Mouse (Mus musculus) layer of hippocampus, postnatal 36 days (tissue): Measurements from ENCODE around the gene Rp9. TPM values are rescaled to one million over a fixed set of nuclear protein-coding genes. Genes with fewer than 3 reads are reported as not detected.
A peak's percentile ranks its signal among the peaks of the same experiment; 100 is the strongest.
"Not testable (repeated sequence)": the region's sequence is repeated elsewhere in the genome, so short reads cannot be mapped to it uniquely, and the experiment has no call there.

Experiments used
- DNase-seq, 2 experiments: peaks; one replicate each; pipeline ENCODE4 v3.0.0; 2022
- total RNA-seq, 2 experiments: library from RNA; stranded (reverse); gene quantifications; 2 replicates each; pipeline ENCODE4 v1.2.3; 2021

The Rp9 gene
- total RNA-seq, 2 experiments from 2014 or later = 29.9 to 33.1 TPM

DNA sequence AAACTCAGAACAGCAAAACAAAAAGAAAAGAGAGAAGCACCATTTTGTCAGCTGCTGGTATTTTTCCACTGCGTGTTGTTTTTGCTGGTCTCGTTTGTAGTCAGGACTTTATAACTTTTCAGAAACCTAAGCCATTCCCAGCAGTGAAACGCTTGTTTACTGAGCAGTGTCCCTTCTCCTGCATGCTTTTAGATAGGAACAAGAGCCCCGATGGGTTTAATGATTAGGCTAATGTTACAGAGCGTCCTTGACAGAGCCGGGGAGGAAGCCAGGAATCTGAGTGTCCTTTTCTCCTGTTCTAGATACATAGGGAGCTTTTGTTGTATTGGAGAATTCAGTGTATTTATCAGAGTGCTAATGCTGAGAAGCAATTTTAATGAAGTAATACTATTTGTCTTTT is 52.0 kb downstream of the Rp9 start:
- DNase-seq = no peak

DNA sequence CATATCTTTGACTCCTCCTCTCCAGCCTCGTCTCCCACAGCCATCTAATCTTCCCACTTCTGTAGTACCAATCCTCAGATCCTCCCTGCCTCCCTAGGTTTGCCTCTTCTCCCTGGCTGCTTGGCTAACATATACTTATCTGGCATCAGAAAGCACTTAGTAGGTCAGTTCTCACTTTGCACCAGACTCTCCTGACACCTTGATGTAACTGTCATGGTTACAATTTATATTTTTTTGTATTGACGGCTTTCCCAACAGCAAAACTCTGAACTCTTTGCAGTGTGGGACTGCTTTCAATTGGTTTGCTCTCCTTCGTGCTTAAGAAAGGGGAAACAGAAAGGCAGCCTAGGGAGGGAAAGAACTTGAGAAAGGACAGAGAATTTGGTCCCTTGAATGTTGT is 53.4 kb downstream of the Rp9 start:
- no peak for DNase-seq

- DNase-seq = peak; percentile 96 to 97
These were observed 58.3 kb downstream of the Rp9 start, which contains the start of gene 9530077C05Rik for GRCm38 (mm10) chr9:22411002-22411857. 9530077C05Rik (plus strand) TSS chr9:22411513.

GRCm38 (mm10) chr9:22409501-22409900 is 60.0 kb downstream of the Rp9 start:
- no peak for DNase-seq

DNA sequence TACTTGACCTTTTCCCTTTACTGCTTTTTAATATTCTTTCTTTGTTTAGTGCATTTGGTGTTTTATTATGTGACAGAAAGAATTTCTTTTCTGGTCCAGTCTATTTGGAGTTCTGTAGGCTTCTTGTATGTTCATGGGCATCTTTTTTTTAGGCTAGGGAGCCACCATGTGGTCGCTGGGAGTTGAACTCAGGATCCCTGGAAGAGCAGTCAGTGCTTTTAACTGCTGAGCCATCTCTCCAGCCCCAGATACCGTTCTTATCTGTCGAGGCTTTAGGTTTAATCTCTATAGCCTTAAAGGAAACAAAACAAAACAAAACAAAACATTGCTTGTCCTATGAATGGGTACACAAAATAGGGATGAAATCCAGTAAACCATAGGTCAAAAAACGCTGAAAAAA is 61.2 kb downstream of the Rp9 start:
- not testable (repeated sequence) for DNase-seq

DNA sequence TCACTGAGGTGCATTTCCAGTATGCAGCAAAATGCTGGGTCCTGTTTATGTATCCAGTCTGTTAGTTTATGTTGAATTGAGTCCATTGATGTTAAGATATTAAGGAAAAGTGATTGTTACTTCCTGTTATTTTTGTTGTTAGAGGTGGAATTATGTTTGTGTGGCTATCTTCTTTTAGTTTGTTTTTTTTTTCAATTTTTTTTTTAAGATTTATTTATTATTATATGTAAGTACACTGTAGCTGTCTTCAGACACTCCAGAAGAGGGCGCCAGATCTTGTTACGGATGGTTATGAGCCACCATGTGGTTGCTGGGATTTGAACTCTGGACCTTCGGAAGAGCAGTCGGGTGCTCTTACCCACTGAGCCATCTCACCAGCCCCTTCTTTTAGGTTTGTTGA is 61.9 kb downstream of the Rp9 start:
- not testable (repeated sequence) for DNase-seq

DNA sequence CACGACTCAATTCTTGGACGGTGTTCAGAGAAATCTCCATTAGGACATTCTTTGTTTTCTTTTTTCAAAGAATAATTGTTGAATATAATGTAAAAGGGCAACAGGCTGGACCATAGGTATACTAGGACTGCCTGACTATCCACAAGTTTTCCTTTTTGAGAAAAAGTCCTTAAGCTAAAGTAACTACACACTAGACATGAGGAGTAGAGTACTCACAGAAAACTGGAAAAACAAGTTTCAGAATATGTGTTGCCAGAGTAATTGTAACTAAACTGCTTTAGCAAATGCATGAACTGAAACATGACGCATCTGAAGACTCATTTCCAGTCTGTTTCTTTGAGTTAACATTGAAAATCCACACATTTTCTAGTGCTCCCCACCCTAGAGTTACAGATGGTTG is 64.1 kb downstream of the Rp9 start:
- DNase-seq = no peak

GRCm38 (mm10) chr9:22403501-22403900 is 66.0 kb downstream of the Rp9 start:
- DNase-seq = not testable (repeated sequence)

DNA sequence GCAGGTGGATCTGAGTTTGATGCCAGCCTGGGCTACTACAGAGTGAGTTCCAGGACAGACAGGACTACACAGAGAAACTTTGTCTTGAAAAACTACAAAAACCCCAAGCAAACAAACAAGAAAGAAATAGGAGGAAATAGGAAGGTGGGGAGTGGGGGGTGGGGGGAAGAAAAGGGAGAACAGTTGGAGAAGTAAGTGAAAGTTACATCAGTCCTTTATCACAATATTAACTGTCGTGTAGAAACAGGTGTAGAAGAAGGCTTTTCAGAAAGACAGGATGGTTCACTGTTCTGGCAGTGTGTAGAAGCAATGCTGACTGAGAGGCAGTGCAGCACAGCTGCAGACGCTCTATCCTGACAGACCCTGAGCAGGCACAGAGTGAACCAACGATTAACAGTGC is 66.6 kb downstream of the Rp9 start:
- DNase-seq = no peak

GRCm38 (mm10) chr9:22402001-22402400 is 67.5 kb downstream of the Rp9 start:
- no peak for DNase-seq

- DNase-seq = no peak
These were observed 70.5 kb downstream of the Rp9 start for GRCm38 (mm10) chr9:22399021-22399420.

- DNase-seq = no peak
These were observed 74.8 kb downstream of the Rp9 start for GRCm38 (mm10) chr9:22394725-22395124.

DNA sequence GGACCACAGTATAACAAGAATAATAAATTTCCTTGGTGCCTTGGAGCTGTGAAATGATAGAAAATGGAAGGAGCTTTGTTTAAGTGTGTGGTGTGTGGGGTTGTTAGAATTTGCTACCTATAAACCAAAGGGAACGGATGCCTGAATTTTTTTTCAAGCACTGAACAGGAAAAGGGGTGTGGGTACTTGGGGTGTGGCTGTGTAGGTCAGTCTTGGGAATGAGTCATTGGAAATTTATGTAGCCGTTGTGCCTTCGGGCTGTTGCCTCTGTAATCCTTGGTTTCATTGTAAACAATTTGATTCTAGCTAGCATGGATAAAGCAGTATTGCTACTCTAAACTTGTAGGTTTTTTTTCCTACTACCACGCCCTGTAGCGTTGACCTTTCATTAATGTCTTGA is 79.2 kb downstream of the Rp9 start:
- no peak for DNase-seq

DNA sequence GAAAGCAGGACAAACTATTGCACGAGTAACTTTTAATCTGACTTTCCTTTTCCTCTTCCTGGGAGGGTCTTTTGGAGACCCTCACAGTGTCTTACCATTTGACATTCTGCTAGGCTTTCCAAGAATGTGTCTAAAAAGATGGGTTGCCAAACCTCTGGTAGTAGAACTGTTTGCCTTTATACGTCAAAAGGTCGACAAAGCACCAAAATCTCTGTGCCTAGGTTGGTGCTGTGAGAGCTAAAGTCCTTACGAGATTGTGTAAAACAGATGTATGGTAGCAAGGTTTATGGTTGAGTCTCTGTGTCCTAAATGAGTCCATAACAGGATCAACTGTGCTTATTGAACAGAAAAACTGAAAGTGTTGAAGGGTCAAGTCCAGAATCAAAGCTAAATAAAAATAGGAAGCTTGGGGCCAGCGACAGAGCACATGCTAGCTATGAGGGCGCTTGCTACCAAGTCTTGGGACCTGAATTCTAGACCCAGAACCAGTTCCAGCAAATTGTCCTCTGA is 79.8 kb downstream of the Rp9 start:
- no peak for DNase-seq

- DNase-seq = peak; percentile 84 to 85
These were observed 80.5 kb downstream of the Rp9 start, which contains the start of gene Anln for GRCm38 (mm10) chr9:22389021-22389476. Anln (minus strand) TSS chr9:22389188.

DNA sequence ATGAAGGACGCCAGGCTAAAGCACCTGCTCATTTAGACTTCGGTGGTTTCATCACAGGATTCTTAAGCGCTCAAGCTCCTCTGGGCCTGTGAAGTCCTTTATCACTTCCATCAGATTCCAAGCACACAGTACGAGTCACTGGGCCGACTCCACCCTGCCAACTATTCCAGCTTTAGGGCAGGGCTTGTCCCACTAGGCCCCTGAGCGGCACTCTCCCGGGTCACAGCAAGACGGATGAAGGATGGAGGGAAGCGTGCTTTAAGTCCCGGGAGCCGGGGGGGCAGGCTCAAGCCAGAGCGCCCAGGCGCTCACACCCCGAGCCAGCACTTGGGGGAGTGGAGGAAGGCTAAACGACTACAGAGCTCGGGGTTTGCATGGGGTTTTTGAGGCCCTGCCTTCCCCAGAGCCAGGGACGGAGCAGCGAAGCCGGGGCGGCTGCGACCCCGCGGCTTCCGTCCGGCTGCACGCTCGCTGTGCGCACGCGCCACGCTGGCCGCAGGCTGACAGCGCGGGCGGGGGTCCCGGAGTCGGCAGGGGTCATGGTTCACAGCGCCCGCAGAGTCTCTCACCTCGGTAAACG is 81.1 kb downstream of the Rp9 start:
- no peak for DNase-seq

DNA sequence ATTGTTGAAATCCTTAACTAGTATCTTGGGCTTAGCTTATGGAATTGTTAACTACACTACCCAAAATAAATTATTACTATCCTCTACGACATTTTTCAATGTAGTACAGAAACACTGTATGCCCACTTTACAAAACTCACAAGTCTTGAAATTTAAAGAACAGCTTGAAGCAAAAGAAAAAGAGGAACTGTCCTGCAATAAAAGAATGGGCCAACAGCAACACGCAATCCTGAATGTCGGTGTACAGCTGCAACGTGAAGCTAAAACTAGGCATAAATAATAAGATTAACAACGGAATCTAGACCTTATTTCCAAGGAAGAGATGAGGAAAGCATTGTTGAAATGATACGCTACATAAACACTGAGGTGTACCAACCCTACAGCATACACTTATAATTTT is 81.6 kb downstream of the Rp9 start:
- DNase-seq = no peak

DNA sequence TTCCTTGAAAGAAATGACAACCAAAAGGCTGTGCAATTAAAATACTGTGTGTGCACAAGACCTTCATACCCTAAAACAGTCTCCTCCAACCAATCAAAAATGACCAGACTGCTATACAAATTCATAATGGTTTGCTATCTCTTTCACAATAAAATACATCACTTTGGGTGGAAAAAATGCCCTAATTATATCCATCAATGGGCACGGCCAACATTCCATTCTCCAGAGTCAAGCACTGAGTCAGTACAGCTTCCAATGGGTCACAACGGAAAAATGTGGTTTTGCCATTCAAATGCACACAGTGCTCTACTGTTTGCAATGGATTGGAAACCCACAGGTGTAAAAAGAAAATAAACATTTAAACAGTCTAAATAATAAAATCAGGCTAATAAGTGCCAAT is 83.7 kb downstream of the Rp9 start:
- DNase-seq = no peak

- DNase-seq = peak; percentile 45 to 52
These were observed 93.5 kb downstream of the Rp9 start for GRCm38 (mm10) chr9:22376086-22376485.

- DNase-seq = no peak
These were observed 96.8 kb downstream of the Rp9 start for GRCm38 (mm10) chr9:22372760-22373159.

DNA sequence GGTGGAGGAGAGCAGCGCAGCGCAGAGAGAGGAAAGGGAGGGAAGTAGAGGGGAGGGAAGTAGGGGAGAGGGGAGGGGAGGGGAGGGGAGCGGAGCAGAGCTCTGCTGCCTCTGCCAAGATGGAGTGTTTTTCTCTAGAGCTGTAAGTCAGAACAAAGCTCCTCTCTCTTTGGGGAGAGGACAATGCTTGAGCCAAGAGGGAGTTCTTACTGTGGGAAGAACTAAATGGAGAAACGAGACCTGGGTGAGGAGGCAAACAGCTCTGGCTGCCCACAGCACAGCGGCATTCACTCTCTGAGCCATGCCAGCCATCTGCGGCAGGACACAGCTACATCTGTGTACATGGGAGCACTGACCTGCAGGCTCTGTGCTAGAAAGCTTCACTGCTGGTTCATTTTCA is 101.5 kb downstream of the Rp9 start:
- DNase-seq = no peak

DNA sequence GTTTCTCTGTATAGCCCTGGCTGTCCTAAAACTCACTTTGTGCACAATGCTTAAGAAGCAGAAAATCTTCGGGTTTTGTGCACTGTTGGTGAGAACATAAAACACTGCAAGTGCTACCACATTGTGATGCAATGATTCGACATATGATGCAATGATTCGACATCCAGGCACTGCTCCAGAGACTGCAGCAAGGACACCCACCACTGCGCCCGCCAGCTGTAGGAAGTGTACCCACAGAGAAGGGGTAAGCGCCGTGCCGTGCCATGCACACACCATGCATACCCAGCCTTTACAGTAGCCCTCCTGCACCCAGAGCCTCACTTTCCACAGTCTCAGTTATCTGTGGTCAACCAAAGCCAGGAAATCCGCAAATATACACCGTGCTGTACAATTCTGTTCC is 102.9 kb downstream of the Rp9 start:
- no peak for DNase-seq

GRCm38 (mm10) chr9:22366221-22366620 is 103.3 kb downstream of the Rp9 start:
- DNase-seq = no peak
